Mouse (Mus musculus): ENCODE measurements around the gene Dynlt1c. TPM values are rescaled to one million over a fixed set of nuclear protein-coding genes. Genes with fewer than 3 reads are reported as not detected.
"Not testable (repeated sequence)": the region's sequence is repeated elsewhere in the genome, so short reads cannot be mapped to it uniquely, and the experiment has no call there.

Dynlt1c gene
- polyA plus RNA-seq, 1 experiment from 2014 or later = 66.8 TPM

- not testable (repeated sequence) for H3K27me3 ChIP-seq; H3K9ac ChIP-seq; H3K36me3 ChIP-seq (ENCODE audit: poor library complexity, severe bottlenecking); H3K4me2 ChIP-seq; H3K4me1 ChIP-seq; H3K27ac ChIP-seq; H3K9me3 ChIP-seq (replicated peaks); H3K4me3 ChIP-seq; ATAC-seq
- WGBS = 55% methylated on average over 8 of the region's 15 CpGs
Measured at GRCm38 (mm10) chr17:6595776-6596497, 5.5 kb upstream of the Dynlt1c start.

- not testable (repeated sequence) for H3K27ac ChIP-seq; H3K9me3 ChIP-seq (replicated peaks); H3K27me3 ChIP-seq; H3K4me1 ChIP-seq; H3K4me3 ChIP-seq; H3K36me3 ChIP-seq (ENCODE audit: poor library complexity, severe bottlenecking); H3K4me2 ChIP-seq; ATAC-seq; H3K9ac ChIP-seq
- WGBS = 90% methylated on average over 7 of the region's 7 CpGs
Measured at GRCm38 (mm10) chr17:6598356-6598755, 3.1 kb upstream of the Dynlt1c start.

GRCm38 (mm10) chr17:6600216-6600911 is 1.1 kb upstream of the Dynlt1c start:
- H3K27ac ChIP-seq; H3K4me3 ChIP-seq; H3K4me1 ChIP-seq; H3K4me2 ChIP-seq; H3K9me3 ChIP-seq (replicated peaks); H3K9ac ChIP-seq; ATAC-seq; H3K36me3 ChIP-seq (ENCODE audit: poor library complexity, severe bottlenecking); H3K27me3 ChIP-seq: not testable (repeated sequence)
- WGBS = 97% methylated on average over 5 of the region's 8 CpGs

GRCm38 (mm10) chr17:6602205-6602604 is 734 bp downstream of the Dynlt1c start:
- peak overlapping the region; percentile 24; the same call in 1 of the 2 replicates for H3K4me3 ChIP-seq
- ATAC-seq = 0 out of 2 replicates have a peak, but pooled peaks have one; percentile 20
- not testable (repeated sequence) for H3K9me3 ChIP-seq (replicated peaks); H3K4me1 ChIP-seq; H3K9ac ChIP-seq; H3K36me3 ChIP-seq (ENCODE audit: poor library complexity, severe bottlenecking); H3K27me3 ChIP-seq; H3K27ac ChIP-seq
- WGBS = 20% methylated on average over 3 of the region's 4 CpGs
- H3K4me2 ChIP-seq = peak overlapping the region; percentile 46

DNA sequence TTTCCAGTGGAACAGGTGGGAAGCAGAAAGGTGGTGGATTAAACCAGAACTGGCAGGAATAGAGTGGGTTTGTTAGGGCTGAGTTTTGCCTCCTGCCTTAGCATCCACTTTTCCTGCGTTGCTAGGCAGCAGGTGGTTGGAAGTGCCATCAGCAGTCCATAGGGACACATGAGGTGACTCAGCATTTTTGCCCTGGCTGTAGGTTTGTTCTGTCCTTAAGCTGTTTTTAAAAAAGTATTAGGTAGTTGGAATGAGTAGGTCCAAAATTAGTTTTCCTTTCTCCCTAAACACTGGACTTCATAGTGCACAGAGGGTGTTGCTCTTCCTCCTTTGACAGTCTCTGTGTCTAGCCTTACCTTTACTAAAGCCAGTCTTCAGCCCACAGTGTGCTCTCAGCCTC is 3.9 kb downstream of the Dynlt1c start:
- H3K4me3 ChIP-seq; H3K27me3 ChIP-seq; H3K9me3 ChIP-seq (replicated peaks); H3K4me2 ChIP-seq; ATAC-seq; H3K4me1 ChIP-seq; H3K27ac ChIP-seq; H3K36me3 ChIP-seq (ENCODE audit: poor library complexity, severe bottlenecking); H3K9ac ChIP-seq: not testable (repeated sequence)
- 65% methylated on average over 1 of the region's 1 CpGs for WGBS

DNA sequence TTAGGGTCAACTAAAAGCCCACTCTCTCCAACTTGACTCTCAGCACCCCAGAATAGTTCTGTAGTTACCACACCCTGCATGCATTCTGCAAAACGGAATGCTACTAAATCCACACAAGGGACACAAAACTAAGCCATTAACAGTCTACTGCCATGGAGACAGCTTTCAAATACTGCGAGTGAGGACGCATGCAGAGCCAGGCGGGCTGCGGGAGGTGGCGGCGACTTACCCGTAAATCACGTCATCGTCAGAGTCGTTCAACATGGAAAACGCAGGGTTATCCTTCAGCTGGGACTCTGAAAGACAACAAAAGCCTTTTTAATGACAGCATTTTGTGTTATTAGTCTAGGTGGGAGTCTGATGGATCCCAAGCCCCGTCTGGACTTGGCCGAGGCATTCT is 12.1 kb downstream of the Dynlt1c start:
- 89% methylated on average over 11 of the region's 14 CpGs for WGBS
- not testable (repeated sequence) for H3K27ac ChIP-seq; H3K9me3 ChIP-seq (replicated peaks); H3K27me3 ChIP-seq; H3K4me2 ChIP-seq; ATAC-seq; H3K4me1 ChIP-seq; H3K9ac ChIP-seq; H3K4me3 ChIP-seq; H3K36me3 ChIP-seq (ENCODE audit: poor library complexity, severe bottlenecking)

- H3K27ac ChIP-seq; H3K4me3 ChIP-seq; H3K9ac ChIP-seq; H3K9me3 ChIP-seq (replicated peaks); H3K27me3 ChIP-seq; ATAC-seq; H3K36me3 ChIP-seq (ENCODE audit: poor library complexity, severe bottlenecking); H3K4me1 ChIP-seq; H3K4me2 ChIP-seq: not testable (repeated sequence)
- 96% methylated on average over 5 of the region's 9 CpGs for WGBS
Measured at GRCm38 (mm10) chr17:6614316-6614715, 12.8 kb downstream of the Dynlt1c start.

- WGBS = 96% methylated on average over 9 of the region's 9 CpGs
- not testable (repeated sequence) for ATAC-seq; H3K27me3 ChIP-seq; H3K4me2 ChIP-seq; H3K9ac ChIP-seq; H3K4me3 ChIP-seq; H3K9me3 ChIP-seq (replicated peaks); H3K27ac ChIP-seq; H3K4me1 ChIP-seq; H3K36me3 ChIP-seq (ENCODE audit: poor library complexity, severe bottlenecking)
Measured at GRCm38 (mm10) chr17:6616731-6617130, 15.3 kb downstream of the Dynlt1c start.

DNA sequence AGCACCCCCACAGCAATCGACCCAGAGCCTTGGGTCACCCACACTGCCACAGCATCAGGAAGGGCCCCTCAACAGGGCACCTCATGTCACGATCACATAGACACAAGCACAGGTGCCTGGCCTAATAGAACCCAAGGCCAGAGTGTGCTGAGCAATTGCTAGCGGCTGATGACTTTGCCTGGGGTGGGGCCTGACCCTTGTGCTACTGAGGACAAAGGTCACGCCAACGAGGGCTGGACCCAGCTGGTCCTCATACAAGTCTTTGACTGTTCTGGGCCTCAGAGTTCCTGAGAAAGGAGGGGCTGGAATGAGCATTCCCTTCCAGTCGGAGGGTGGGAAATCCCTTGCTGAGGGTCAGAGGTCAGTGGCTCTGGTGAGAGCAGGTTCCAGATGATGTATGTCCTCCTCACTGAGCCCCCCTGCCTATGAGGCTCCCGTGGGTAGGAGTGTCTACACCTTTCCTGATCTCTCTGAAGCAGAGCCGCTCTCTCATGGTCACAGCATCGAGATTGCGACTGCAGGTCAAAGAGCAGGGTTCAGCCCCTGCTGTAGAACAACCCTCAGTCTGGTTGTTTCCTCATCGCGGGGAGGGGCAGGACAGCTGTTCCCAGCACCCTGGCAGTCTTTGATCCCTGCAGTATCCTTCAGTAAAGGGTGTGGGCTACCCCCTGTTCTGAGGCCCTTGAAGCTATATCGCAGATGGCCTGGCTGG is 16.4 kb downstream of the Dynlt1c start:
- H3K27me3 ChIP-seq; H3K27ac ChIP-seq; H3K4me2 ChIP-seq; H3K4me1 ChIP-seq; H3K9ac ChIP-seq; H3K9me3 ChIP-seq (replicated peaks); H3K36me3 ChIP-seq (ENCODE audit: poor library complexity, severe bottlenecking); ATAC-seq; H3K4me3 ChIP-seq: not testable (repeated sequence)
- 68% methylated on average over 8 of the region's 13 CpGs for whole genome bisulfite sequencing

- not testable (repeated sequence) for H3K4me2 ChIP-seq; H3K27ac ChIP-seq; H3K9me3 ChIP-seq (replicated peaks); H3K36me3 ChIP-seq (ENCODE audit: poor library complexity, severe bottlenecking); H3K9ac ChIP-seq; H3K27me3 ChIP-seq; H3K4me3 ChIP-seq; H3K4me1 ChIP-seq; ATAC-seq
- 90% methylated on average over 5 of the region's 5 CpGs for WGBS
Measured at GRCm38 (mm10) chr17:6619271-6619670, 17.8 kb downstream of the Dynlt1c start.

DNA sequence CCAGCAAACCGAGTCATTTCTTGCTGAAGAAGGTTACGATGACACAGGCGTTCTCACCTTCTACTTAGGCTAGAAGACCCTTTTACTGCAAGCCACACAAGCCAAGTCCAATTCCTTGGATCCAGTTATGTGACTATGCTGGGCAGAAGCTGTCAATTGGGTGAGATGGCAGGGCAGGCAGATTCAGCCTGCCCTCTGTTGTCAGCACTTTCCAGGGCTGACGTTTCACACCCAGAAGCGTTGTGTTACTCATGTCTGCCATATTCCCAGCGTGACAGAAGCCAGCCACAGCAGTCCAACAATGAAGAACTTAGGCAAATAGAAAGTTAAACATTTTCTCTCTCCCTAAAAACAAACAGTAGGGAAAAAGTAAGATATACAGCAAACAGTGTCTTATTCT is 18.6 kb downstream of the Dynlt1c start:
- H3K27me3 ChIP-seq; H3K4me2 ChIP-seq; H3K9ac ChIP-seq; H3K9me3 ChIP-seq (replicated peaks); H3K4me3 ChIP-seq; H3K4me1 ChIP-seq; H3K27ac ChIP-seq; ATAC-seq; H3K36me3 ChIP-seq (ENCODE audit: poor library complexity, severe bottlenecking): not testable (repeated sequence)
- WGBS = 86% methylated on average over 5 of the region's 6 CpGs

DNA sequence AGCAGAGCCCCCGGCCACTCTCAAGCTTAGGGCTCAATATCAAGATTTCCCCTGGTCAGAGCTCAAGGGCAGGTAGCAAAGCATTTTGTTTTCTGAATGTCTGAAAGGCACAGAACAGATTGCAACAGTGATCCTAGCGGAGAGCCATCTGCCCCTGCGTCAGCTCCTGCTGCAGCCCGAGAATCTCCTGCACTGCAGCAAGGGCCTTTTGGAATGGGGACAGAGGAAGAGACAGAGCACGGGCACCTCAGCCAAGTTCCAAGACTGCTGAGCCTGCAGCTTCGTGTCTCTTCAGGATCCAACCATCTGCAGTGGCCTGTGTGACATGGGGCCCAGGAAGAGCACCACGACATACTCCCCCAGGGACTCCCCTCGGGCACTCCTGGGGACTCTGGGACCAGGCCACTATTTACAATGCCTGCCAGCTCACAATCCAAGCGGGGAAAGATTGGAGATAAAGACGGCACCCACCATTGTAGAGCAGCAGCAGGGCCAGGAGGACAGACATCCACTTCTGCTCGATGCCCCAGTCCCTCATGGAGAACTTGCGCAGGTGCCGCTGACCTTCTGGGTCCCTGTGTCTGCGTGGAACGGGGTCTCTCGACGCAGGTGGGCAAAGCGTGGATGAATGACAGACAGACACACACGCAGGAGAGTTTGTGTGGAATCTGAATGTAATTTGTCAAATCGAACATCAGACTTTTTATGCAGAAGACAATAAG is 19.4 kb downstream of the Dynlt1c start:
- not testable (repeated sequence) for H3K4me2 ChIP-seq; H3K27me3 ChIP-seq; H3K36me3 ChIP-seq (ENCODE audit: poor library complexity, severe bottlenecking); H3K9ac ChIP-seq; ATAC-seq; H3K4me3 ChIP-seq; H3K27ac ChIP-seq; H3K9me3 ChIP-seq (replicated peaks); H3K4me1 ChIP-seq
- WGBS = 90% methylated on average over 18 of the region's 20 CpGs
